Mouse (Mus musculus) adrenal gland, postnatal 14 days (tissue): ENCODE data around the gene Gbp2. TPM values are rescaled to one million over a fixed set of nuclear protein-coding genes. Genes with fewer than 3 reads are reported as not detected.

ENCODE experiments used
- microRNA-seq, 2 experiments: library from miRNA; unstranded; fragments of <30 nt; microRNA quantifications; one replicate each; pipeline ENCODE4 v1.2.0; 2021
- total RNA-seq: library from RNA; stranded (reverse); gene quantifications from 2 replicates; pipeline ENCODE4 v1.2.3, GENCODE M21; 2021

Gene Gbp2
- total RNA-seq, 1 experiment from 2014 or later, result 11.8 TPM

Small RNA genes within 50 kb of the gene (microRNA-seq; reads per million reads assigned to microRNA genes)
- gene Mir6381, result 0 reads per million in 2 experiments

Other genes with a start within 250 kb of the Gbp2 start
- 58.7 and 62.7 TPM in 2 replicates for gene Pdlim5, start 224.9 kb upstream of the Gbp2 start, total RNA-seq
- 2.6 and 5.7 TPM in 2 replicates for gene Gbp5, start 126.6 kb upstream of the Gbp2 start, total RNA-seq
- gene Gbp7, start 90.3 kb upstream of the Gbp2 start, total RNA-seq, result 9.4 and 12.2 TPM in 2 replicates
- gene Gbp3, start 60.6 kb upstream of the Gbp2 start, total RNA-seq, result 8.1 and 14.5 TPM in 2 replicates
- gene Gbp2b, start 25.8 kb upstream of the Gbp2 start, total RNA-seq, result 0.26 and 0.83 TPM in 2 replicates
- 32.6 and 41.8 TPM in 2 replicates for gene Kyat3, start 80.4 kb downstream of the Gbp2 start, total RNA-seq
- 57.3 and 57.5 TPM in 2 replicates for gene Gtf2b, start 144.4 kb downstream of the Gbp2 start, total RNA-seq